Mouse (Mus musculus): Measurements from ENCODE around the gene Gm10295. TPM values are rescaled to one million over a fixed set of nuclear protein-coding genes. Genes with fewer than 3 reads are reported as not detected.
A peak's percentile ranks its signal among the peaks of the same experiment; 100 is the strongest.

Gm10295 gene
- total RNA-seq (2014; fragmentation: Nextera tagmentation): not detected in 2 replicates
- total RNA-seq (2017): not detected in 2 replicates

DNA sequence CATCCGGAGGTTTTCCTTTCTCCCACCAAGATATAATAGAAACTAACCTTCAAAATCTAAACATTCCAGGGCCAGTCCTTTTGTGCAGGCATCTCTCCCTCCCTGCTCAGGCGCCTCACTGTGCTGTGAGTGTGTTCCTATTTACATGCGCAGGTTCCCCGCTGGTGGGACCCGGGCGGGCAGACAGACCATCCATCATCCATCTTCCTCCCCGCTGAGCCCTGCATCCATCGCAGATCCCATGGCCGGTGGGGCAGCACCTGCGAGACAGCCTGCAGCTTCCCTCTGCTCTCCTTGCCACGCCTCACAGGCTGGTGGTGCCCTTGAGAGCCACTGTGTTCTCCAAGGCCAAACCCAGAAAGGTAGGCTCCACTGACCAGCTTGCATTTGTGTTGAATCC is at the start of gene Gm10295:
Gene Gm10295 (minus strand): TSS at position 122 of the 400 bp plus-strand sequence.
- no peak for ATAC-seq (replicated peaks; ENCODE audit: low FRiP score, low TSS enrichment, poor library complexity, severe bottlenecking)

DNA sequence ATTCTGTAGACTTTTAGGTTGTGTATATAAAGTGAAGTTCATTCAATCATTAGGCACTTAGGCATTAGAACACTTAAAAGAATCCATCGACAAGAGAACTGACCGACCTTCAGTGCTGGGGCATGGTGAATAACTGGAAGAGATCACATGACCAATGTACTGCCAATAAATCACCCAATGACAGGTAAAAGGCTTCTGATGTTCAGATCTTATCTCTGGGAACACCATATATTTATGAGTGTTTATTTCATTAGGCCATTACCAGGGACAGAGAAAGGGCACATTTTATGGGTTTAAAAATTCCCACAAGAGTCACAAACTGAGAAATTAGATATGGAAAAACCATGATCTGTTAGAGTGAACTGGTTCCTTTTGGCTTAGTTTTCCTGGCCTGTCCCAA is 49.7 kb upstream of the Gm10295 start:
- ATAC-seq (replicated peaks; ENCODE audit: low FRiP score, low TSS enrichment, poor library complexity, severe bottlenecking): no peak

DNA sequence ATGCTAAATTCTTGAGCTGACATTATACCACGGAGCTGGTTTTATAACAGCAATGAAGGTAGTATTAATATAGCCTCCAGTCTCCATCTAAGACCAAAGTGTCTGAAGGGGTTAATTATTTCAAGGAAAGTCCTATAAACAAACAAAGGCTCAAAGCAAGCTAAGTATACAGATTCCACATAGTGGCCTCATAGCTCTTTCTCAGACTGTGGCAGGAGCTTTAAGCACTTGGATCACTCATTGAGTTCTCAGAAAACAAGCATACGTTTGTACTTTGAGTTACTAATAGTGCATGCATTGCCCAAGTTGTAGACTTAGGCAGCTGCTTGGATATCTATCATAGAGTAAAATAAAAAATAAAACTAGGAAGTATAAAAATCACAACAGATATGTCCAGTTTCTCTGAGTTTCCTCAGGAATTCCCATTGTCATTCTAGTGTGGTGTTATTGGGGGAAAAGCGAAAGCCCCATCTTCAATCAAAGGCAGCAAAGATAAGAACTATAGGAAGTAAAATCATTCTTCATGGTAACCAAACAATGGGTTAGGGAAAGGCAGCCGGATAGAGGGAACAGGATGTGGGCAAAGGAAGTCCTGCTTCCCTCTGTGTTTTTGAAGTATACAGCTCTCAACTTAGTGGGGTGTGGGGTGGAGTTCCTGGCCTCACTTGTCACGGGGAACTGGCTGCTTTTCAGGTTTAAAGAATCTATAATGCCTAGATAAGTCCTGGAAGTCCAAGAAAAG is 48.8 kb upstream of the Gm10295 start:
- no peak for ATAC-seq (replicated peaks; ENCODE audit: low FRiP score, low TSS enrichment, poor library complexity, severe bottlenecking)

DNA sequence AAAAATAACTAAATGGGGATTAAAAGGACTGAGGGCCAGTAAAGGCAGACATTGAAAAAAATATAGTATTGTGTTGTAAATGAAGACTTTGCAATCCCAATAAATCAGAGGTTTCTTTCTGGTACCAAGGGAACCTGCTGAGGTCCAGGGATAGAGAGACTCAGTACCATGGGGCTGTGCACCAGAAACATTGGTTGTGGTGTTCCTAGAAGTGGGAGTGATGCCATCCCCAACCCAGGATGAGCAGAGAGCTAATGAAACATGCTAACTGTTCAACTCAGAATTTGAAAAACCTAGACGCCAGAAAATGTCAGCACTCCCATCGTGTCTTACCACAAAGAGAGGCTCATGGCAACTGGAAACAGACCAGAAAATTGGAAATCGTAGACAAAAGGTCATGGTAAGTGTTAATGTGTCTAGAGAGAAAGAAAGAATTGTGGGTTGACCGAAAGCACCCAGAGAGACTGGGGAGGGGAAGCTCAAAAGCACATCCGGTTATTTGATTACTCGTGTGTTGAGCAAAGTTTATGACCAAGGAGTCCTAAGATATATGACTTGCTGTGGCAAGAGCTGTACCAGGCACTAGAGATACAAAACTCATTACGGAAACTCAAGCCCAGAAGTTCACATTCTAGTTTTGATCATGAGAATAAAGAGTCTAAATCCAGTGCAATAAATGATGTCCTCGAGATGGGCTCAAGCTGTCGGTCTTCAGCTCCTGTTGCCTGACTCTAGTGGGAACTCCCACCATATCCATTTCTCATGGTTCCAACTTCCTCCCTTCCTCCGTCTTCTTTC is 47.9 kb upstream of the Gm10295 start:
- ATAC-seq (replicated peaks; ENCODE audit: low FRiP score, low TSS enrichment, poor library complexity, severe bottlenecking): no peak

DNA sequence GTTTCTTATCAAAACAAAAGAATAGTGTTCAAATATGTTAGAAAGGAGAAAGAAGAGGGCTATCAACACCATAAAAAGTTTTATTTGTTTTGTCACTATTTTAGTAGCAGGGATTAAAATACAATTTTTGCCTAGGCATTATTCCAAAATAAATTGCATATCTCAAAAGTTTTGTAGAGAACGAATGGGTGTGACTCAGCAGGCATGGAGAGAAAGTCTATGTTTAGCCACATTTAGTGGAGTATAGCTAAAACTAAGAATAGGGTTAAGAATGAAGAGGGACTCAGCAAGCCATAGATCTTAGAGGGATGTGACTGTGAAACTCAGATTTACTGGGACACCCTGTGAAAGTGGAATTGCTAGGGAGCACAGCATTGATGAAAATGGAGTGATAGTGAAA is 47.1 kb upstream of the Gm10295 start:
- no peak for ATAC-seq (replicated peaks; ENCODE audit: low FRiP score, low TSS enrichment, poor library complexity, severe bottlenecking)

DNA sequence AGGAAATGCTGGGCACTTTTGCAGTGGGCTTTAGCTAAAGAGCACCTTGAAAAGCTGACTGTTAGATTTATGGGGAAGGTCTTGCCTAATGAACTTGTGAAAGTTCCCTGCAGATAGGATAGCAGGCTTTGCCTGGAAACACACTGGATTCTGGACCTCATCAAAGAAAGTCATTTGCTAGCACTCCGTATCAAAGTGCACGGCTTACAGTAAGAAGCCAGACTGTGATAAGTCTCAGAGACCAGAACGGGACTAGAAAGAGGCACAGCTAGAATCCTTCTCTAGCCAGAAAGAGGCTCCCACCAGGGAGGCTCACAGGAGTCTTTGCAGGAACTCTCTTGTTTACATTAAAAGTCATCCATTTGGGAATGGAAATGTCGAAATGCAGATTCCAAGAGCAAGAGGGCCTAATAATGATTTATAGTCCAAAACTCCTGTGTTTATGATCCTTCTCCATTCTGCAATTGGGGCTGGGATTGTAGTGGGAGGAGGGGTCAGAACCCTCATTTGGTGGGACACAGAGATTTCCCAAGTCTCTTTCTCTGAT is 41.6 kb upstream of the Gm10295 start:
- ATAC-seq (replicated peaks; ENCODE audit: low FRiP score, low TSS enrichment, poor library complexity, severe bottlenecking): no peak

DNA sequence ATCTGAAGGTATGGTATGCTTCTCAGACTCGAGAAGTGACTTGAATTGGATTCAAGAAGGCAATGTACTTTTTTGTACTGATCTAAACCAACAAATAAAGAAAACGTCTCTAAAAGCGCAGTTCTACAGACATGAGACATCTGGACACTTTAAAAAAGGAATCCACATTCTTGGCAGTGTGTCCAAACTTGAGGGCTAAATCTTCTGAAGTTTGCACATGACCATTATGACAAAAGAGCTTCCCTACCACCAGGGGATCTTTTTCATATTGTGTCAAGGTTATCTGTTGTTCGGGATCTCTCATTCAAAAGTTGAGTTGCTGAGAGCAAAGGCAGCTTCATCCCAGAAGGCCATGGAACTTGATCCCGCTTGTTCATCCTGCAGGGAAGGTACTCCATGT is 40.0 kb upstream of the Gm10295 start:
- no peak for ATAC-seq (replicated peaks; ENCODE audit: low FRiP score, low TSS enrichment, poor library complexity, severe bottlenecking)

DNA sequence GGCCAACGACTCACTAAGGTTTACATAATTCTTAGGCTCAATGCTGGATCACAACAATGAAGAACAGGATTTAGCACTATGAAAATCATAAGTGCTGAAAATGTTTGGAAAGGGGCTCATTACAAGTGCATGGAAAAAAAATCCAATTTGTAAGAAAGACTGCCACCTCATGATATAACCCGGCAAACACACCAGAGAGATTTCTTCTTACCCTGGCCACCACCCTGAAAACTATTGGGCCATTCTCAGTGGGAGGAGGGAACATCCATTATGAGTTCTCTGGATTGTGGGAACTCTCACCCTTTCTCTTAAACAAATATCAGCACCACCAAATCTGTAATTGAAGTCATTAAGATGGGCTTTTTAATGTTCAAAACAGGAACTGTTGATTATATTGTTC is 39.0 kb upstream of the Gm10295 start:
- no peak for ATAC-seq (replicated peaks; ENCODE audit: low FRiP score, low TSS enrichment, poor library complexity, severe bottlenecking)

DNA sequence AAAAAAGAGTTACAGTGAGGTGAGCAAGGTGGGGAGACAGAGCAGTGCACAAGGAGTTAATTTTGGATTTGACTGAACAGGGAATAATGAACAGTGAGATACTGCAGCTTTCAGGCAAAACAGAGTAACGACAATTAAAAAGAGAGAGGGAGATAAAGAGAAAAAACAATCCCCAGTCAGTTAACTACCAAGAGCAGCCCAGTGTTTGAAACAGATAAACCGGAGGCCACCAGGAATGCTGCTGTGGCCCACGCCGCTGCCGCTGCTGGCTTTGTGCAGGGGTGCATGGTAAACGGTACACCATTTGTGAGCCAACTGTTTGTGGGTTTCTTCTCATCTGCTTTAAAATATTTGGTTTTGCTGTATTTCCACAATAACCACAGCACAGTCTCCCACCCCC is 34.8 kb upstream of the Gm10295 start:
- ATAC-seq (replicated peaks; ENCODE audit: low FRiP score, low TSS enrichment, poor library complexity, severe bottlenecking): peak; percentile 98

DNA sequence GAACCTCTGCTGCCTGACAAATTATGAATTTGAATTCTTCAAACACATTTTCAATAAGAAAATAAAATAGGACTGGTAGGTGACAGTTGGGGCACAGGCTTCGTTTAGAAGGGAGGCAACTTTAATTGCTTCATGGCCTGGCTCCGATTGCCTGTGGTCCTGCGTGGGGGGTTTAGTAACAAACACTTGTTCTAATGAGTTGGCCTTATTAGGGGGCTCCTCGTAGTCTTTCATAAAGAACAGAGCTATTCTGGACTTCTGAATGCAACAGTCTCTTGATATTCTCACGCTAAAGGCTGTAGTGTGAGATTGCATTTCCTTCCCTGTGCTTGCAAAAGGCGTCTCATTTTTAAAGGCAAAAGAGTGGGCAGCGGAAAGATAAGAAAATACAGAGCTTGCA is 33.6 kb upstream of the Gm10295 start:
- no peak for ATAC-seq (replicated peaks; ENCODE audit: low FRiP score, low TSS enrichment, poor library complexity, severe bottlenecking)

DNA sequence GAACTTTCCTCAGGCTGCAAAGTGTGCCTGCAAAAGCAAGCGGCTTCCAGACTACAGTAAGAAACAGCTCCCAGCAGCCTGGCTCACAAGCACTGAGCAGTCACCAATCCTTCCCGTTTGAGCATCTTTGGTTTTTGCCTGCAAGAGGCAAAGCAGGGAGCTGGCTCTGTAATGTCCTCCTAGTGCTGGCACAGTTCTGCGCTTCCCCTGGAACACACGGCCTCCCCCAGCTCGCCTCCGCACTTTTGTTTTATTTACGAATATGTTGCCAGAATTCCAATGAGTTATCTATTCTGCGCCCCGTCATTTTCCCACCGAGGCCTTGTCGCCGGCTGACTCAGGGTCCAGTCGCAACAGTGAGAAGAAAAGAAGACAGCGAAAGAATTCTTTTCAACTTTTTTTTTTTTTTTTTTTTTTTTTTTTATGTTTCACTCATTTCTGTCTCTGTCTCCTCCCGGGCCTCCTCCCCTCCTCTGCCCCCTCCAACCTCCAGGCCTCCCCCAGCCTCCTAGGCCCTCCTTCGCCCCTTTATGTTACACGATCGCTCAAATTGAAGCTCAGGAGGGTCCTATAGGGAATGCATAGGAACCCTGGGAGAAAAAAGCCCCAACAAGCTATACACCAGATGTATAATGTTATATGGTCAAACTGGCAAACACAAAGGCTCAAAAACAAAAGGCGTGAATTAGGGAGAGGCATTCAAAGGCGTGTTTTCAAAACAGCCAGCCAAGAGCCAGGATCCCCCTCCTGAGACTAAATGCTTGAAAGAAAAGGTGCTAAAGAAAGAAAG is 32.3 kb upstream of the Gm10295 start:
- ATAC-seq (replicated peaks; ENCODE audit: low FRiP score, low TSS enrichment, poor library complexity, severe bottlenecking): no peak

DNA sequence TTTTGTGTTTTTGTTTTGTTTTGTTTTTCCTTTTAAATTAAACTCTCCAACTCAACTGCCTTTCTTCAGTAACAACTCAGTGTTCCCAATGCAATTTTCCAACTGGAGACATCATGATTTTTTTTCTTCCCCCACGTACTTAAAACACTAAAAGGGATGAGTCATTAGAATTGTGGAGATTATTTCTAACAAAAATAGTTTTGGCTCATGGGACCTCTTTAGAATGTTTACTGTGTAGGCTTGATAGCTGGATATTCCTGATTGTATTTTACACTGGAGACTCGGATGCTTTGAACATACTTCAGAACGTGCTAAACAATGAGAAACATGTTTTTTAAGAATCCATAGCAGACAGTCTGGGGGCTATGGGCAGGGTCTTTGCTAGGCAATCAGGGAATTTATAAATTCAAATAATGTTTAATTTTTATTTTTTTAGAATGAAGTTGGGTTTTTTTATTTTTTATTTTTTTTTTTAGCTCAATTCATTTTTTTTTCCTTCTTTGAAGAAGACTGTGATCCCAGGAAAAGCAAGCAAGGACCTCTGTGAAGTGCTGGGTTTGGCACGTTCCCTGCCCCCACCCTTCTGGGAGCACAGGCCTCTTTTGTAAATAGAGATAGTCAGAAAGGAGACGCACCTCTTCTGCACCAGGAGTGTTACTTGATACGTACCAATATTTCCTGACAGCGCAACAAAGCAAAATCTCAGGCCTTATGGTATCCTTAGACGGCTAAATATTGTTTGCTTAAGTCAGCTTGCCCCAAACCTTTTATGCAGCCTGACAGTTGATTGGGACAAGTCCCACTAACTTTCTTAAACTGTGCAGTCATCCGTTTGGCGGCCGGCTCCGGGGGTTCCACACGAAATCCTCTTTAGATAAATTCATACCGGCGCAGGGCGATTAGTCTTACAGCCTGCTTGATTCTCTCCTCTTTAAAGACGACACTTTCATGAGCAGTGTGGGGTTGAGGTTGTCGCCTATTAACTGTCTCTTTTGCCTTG is 28.8 kb upstream of the Gm10295 start:
- ATAC-seq (replicated peaks; ENCODE audit: low FRiP score, low TSS enrichment, poor library complexity, severe bottlenecking): no peak

DNA sequence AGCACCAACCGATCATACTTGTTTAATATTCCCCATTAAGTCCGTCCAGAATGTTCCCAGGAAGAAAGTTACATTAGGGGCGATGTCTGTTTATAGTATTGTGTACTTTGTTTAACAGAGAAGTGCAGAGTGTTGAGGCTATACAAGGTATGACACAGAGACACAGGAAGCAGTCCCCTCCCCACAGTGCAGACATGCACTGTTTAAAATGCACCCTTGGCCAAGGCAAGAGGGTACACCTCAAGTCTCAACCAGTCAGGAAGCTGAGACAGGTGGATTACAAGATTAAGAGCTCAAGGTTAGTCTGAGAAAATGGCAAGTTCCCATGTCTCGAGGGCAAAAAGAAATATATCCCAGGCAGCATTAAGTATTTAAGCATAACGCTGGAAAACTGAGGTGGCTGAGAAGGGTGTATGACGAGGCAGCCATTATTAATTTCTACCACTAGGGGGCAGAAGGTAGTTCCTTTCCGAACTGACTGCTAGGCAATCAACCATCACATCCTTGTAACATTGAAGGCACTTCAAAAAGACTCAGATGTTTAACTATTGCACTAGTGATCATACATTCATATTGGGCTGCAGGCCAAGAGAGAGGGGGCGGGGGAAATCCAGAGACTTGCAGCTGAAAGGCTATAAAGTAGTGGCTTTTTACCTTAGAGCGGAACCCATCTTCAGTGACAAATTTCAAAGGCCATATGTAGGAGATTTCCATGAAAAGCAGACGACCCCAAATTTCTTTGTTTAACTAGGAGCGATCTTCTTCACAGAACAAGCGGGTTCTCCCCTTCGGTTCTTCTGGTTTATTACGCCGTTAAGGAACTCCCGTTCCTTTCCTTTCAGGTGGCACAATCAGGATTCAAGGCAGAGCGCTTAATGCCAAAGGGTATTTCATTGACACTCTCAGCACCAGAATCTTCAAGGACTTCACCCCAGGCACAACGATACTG is 27.8 kb upstream of the Gm10295 start:
- peak; percentile 95 for ATAC-seq (replicated peaks; ENCODE audit: low FRiP score, low TSS enrichment, poor library complexity, severe bottlenecking)

DNA sequence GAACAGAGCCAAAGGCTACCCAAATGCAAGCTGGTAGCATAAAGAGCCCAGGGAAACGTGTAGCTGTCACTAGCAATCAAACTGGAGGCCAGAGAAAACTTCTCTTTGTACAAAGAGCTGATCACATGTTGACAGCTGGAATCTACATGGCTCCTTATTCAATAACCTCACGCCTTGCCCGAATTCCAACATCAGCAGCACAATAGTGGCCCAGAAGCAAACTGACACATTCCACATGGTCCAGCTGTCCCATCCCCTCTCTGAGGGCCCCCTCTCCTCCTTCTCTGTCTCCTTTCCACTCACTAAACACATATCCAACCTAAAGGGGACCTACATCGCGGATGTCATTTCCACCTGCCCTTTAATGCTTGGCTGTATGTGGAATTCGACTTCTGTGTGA is 26.7 kb upstream of the Gm10295 start:
- ATAC-seq (replicated peaks; ENCODE audit: low FRiP score, low TSS enrichment, poor library complexity, severe bottlenecking): no peak

DNA sequence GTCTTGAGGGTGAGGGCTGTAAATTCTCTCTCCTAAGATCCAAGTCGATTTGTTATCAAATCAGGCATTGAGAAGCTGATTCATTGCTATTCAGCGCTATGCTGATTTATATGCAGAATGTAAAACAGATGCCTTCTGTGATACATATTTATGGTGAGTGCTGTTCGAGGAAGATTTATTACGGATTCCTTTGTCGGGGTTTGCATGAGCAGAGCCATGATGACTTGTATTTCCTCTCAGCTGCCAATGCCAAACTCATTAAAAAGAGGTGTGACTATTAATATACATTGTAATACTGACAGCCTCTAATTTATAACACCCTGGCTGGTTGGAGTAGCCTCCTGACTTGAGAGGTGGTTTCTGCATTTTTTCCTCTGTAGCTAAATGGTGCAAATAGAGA is 22.8 kb upstream of the Gm10295 start:
- no peak for ATAC-seq (replicated peaks; ENCODE audit: low FRiP score, low TSS enrichment, poor library complexity, severe bottlenecking)

DNA sequence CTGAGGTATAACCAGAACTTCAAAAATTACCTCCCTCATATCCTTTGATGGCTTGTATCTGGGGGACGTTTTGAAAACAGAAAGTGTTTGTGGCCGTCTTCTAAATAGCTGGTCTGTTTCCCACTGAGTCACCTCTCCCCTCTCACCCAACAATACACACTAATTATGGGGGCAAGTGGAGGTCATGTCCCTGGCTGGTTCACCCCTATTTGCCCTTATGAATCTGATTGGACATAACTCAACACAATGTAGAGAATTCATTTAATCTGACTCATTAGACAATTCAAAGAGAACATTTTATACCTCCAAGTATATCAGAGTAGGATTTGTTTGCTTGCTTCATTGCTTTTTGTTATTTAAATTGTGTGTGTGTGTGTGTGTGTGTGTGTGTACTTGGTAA is 20.6 kb upstream of the Gm10295 start:
- no peak for ATAC-seq (replicated peaks; ENCODE audit: low FRiP score, low TSS enrichment, poor library complexity, severe bottlenecking)

DNA sequence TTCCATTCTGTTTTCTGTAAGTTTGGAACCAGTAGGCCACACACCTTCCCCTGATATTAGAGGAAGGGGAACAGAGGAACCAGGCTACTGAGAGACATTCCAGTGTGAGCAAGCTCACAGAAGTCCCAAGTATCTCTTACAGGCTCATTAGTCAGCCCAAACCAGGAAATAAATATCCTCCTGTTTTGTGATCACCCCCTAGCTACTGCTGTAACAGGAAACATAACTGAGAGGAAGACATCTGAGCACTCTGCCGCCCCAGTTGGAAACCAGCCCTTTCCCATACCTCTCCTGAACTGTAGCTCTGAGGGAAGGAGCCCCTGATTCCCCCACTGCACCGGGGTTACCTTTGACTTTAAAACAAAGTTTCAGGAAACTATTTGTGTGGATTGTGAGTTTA is 19.5 kb upstream of the Gm10295 start:
- ATAC-seq (replicated peaks; ENCODE audit: low FRiP score, low TSS enrichment, poor library complexity, severe bottlenecking): no peak

DNA sequence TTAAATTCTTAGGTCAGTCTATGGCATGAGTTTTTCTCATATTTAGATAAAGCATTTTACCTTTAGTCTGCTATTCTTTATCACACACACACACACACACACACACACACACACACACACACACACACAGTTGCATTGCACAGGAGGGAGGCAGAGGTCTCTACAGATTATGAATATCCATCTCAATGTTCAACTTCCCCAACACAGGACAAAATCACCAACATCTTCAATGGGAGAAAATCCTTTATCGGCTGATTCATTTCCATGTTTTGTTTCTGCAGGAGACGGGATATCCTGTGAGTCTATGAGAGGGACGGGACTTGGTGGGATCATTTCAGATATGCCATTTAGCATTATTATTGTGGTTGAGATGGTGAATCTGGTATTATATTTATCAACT is 18.8 kb upstream of the Gm10295 start:
- ATAC-seq (replicated peaks; ENCODE audit: low FRiP score, low TSS enrichment, poor library complexity, severe bottlenecking): no peak
